Mouse (Mus musculus) bone marrow, adult 2 months (tissue): Measurements from ENCODE around the gene Lhpp.

ENCODE experiments used
- CTCF ChIP-seq: fragments of 200-500 bp; IDR thresholded peaks from 2 replicates; pipeline ENCODE4 v1.5.1; 2011; ENCODE audit warnings: low read length, control low read depth; ENCODE audit not compliant: control insufficient read depth, insufficient read depth
- POLR2A ChIP-seq: fragments of 200-500 bp; IDR thresholded peaks from 2 replicates; pipeline ENCODE4 v1.6.1; 2011; ENCODE audit warnings: low read depth, mild to moderate bottlenecking, control low read depth, low read length, borderline replicate concordance; ENCODE audit not compliant: control insufficient read depth

GRCm38 (mm10) chr7:132751716-132752115, 141.3 kb downstream of the Lhpp start:
- TF ChIP-seq CTCF = no peak
- no peak for TF ChIP-seq POLR2A
